Mouse (Mus musculus) cerebellum, adult 11-12 months (tissue): ENCODE measurements around the gene Itga2.

Experiments
- DNase-seq: peaks from one replicate; pipeline ENCODE4 v3.0.0; 2022

The Itga2 gene

GRCm38 (mm10) chr13:114817751-114818360, 114.0 kb downstream of the Itga2 start, which contains the start of gene Mocs2:
Gene Mocs2, plus strand, starts transcription at chr13:114818236.
- peak; percentile 89 for DNase-seq

- no peak for DNase-seq
These were observed 122.2 kb downstream of the Itga2 start for GRCm38 (mm10) chr13:114809624-114810210.

- DNase-seq, result no peak
These were observed 128.9 kb downstream of the Itga2 start for GRCm38 (mm10) chr13:114802971-114803370.

GRCm38 (mm10) chr13:114801857-114802256, 130.0 kb downstream of the Itga2 start:
- no peak for DNase-seq

- no peak for DNase-seq
These were observed 138.5 kb downstream of the Itga2 start for GRCm38 (mm10) chr13:114793250-114794030.

GRCm38 (mm10) chr13:114791511-114791910, 140.4 kb downstream of the Itga2 start:
- no peak for DNase-seq
